Mouse (Mus musculus) embryonic fibroblast, embryonic 13.5 days (primary cell): ENCODE data around the gene Gm9972. TPM values are rescaled to one million over a fixed set of nuclear protein-coding genes. Genes with fewer than 3 reads are reported as not detected.

ENCODE experiments used
- H3K27ac ChIP-seq: 2 replicates; pipeline ENCODE4 v1.5.1; 2012; ENCODE audit warnings: low read length, control low read depth, inconsistent platforms; ENCODE audit not compliant: insufficient read depth
- H3K4me1 ChIP-seq: 2 replicates; pipeline ENCODE4 v1.6.1; 2011; ENCODE audit warnings: low read length; ENCODE audit not compliant: control insufficient read depth, insufficient read depth
- H3K4me3 ChIP-seq: 2 replicates; pipeline ENCODE4 v1.5.1; 2011; ENCODE audit warnings: mild to moderate bottlenecking, control low read depth, low read length; ENCODE audit not compliant: insufficient read depth
- CTCF ChIP-seq: IDR thresholded peaks from 2 replicates; pipeline ENCODE4 v1.5.1; 2011; ENCODE audit warnings: mild to moderate bottlenecking, control low read depth, low read length, moderate library complexity, borderline replicate concordance; ENCODE audit not compliant: insufficient read depth
- POLR2A ChIP-seq: IDR thresholded peaks from 2 replicates; pipeline ENCODE4 v1.6.1; 2011; ENCODE audit warnings: low read depth, mild to moderate bottlenecking, control low read depth, low read length, moderate library complexity
- polyA plus RNA-seq: library from polyadenylated mRNA; stranded (reverse); fragments of >200 nt; gene quantifications from 2 replicates; pipeline ENCODE4 v1.2.4, GENCODE M21; 2011; ENCODE audit warnings: low read depth; ENCODE audit not compliant: missing spikeins, insufficient read length

Gene Gm9972
- polyA plus RNA-seq, 1 experiment, result not detected

- no peak overlapping the region for H3K4me3 ChIP-seq
- no peak for TF ChIP-seq POLR2A
- no peak for TF ChIP-seq CTCF
Observed at GRCm38 (mm10) chr11:43062286-43062685, 26.7 kb downstream of the Gm9972 start.

GRCm38 (mm10) chr11:43086309-43087050 lies 50.9 kb downstream of the Gm9972 start:
- H3K27ac ChIP-seq, result no peak overlapping the region
- H3K4me1 ChIP-seq, result no peaks in the 10 kb centered on the region
- H3K4me3 ChIP-seq, result no peak overlapping the region
- no peak for TF ChIP-seq POLR2A
- no peak for TF ChIP-seq CTCF

More at GRCm38 (mm10) chr11:43062286-43062685, 26.7 kb downstream of the Gm9972 start:
- H3K4me1 ChIP-seq, result no peaks in the 10 kb centered on the region
- no peak overlapping the region for H3K27ac ChIP-seq

Other genes with a start within 250 kb of the Gm9972 start
- gene Atp10b, start 114.1 kb downstream of the Gm9972 start, polyA plus RNA-seq, result 0.14 TPM in 1 of 2 replicates, not detected in the other